Mouse (Mus musculus) midbrain, embryonic 10.5 days (tissue): Measurements from ENCODE around the gene Smim24. TPM values are rescaled to one million over a fixed set of nuclear protein-coding genes. Genes with fewer than 3 reads are reported as not detected.

ENCODE experiments used
- DNase-seq: peaks from one replicate; pipeline ENCODE4 v3.0.0-alpha.2; 2017; ENCODE audit warnings: low spot score
- H3K27ac ChIP-seq: fragments of 300-500 bp; sonication (generic); replicated peaks from 2 replicates; pipeline ENCODE4 v1.5.1; 2016; ENCODE audit warnings: mild to moderate bottlenecking
- H3K27me3 ChIP-seq: fragments of 300-500 bp; sonication (generic); 2 replicates; pipeline ENCODE4 v1.6.1; 2016; ENCODE audit warnings: low read depth, mild to moderate bottlenecking; ENCODE audit not compliant: poor library complexity, severe bottlenecking
- H3K36me3 ChIP-seq: fragments of 300-500 bp; sonication (generic); 2 replicates; pipeline ENCODE4 v1.6.1; 2016; ENCODE audit warnings: mild to moderate bottlenecking, moderate library complexity
- H3K4me1 ChIP-seq: fragments of 300-500 bp; sonication (generic); 2 replicates; pipeline ENCODE4 v1.6.1; 2016
- H3K4me3 ChIP-seq: fragments of 300-500 bp; sonication (generic); 2 replicates; pipeline ENCODE4 v1.5.1; 2016; ENCODE audit warnings: mild to moderate bottlenecking, moderate library complexity
- H3K9me3 ChIP-seq: fragments of 300-500 bp; sonication (generic); replicated peaks from 2 replicates; pipeline ENCODE4 v1.6.1; 2016; ENCODE audit warnings: mild to moderate bottlenecking
- WGBS: fragments of 180-500 bp; shearing (Covaris S2); methylation state at CpG from one replicate; pipeline ENCODE4 v1.1.7; 2016; 5-methylcytosine and 5-hydroxymethylcytosine counted together
- polyA plus RNA-seq: library from polyadenylated mRNA; unstranded; fragments of >200 nt; fragmentation: Nextera tagmentation; extraction: Ambion mirVana; gene quantifications from 2 replicates; pipeline ENCODE4 v1.2.1, GENCODE M21; 2016

The Smim24 gene
- polyA plus RNA-seq, 1 experiment from 2014 or later = 1.7 TPM

DNA sequence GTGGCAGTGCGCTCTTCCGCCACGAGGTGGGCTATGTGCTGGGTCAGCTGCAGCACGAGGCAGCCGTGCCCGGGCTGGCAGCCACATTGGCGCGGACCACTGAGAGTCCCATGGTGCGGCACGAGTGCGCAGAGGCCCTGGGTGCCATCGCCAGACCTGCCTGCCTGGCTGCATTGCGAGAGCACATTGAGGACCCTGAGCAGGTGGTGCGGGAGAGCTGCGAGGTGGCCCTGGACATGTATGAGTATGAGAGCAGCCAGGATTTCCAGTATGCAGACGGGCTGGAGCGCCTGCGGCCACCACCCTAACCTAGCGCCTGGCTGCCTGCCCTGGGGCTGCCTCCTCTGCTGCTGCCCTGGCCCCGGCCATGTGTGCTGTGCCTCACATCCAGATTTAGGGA is 5.1 kb upstream of the Smim24 start:
- 96% methylated on average over 20 of the region's 20 CpGs for WGBS
- H3K36me3 ChIP-seq = peaks cover 50% of the 10 kb centered on the region

DNA sequence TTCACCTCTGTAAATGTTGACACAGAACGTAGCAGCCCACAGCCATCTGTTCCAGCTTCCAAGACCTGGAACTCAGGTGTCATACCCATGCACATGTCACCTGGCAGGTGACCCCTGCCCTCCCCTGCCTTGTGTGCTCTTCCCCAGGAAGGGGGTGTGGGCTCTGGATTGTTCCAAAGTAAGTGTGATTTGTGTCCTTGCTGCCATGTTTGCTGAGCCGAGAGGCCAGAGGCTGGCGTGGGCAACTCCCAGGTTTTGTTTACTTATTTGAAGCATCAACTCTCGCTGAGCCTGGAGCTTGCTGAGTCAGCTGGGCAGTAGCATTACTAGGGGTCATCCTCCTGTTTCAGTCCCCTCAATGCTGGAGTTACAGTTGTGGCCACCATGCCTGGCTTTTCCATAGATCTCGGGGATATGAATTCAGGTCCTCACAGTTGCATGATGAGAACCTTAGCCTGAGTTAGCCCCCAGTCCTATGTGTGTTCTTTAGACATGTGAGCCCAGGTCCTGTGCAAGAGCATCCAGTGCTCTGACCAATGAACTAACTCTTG is 4.3 kb upstream of the Smim24 start, which contains the start of gene Gm48552:
Gm48552 (plus strand) TSS at position 501 of the 551 bp plus-strand sequence.
- peaks cover 50% of the 10 kb centered on the region for H3K4me1 ChIP-seq
- no peaks in the 10 kb centered on the region for H3K27me3 ChIP-seq
- WGBS = 89% methylated on average over 5 of the region's 5 CpGs
- H3K27ac ChIP-seq = peak within 1 kb of the TSS; percentile 58
- H3K4me3 ChIP-seq = 0 out of 2 replicates have a peak within 1 kb of the TSS, but pooled peaks have one; percentile 17
- peaks cover 50% of the 10 kb centered on the region for H3K36me3 ChIP-seq
- no peak for DNase-seq
- H3K9me3 ChIP-seq = no peaks in the 10 kb centered on the region

More for the DNA sequence above, 5.1 kb upstream of the Smim24 start:
- Histone ChIP-seq H3K4me1 (peaks cover 41% of the 10 kb centered on the region), H3K27ac (no peak overlapping the region), H3K27me3 (no peaks in the 10 kb centered on the region), H3K9me3 (no peaks in the 10 kb centered on the region), H3K4me3 (0 out of 2 replicates have a peak overlapping the region, but pooled peaks have one; percentile 17)
- no peak for DNase-seq

DNA sequence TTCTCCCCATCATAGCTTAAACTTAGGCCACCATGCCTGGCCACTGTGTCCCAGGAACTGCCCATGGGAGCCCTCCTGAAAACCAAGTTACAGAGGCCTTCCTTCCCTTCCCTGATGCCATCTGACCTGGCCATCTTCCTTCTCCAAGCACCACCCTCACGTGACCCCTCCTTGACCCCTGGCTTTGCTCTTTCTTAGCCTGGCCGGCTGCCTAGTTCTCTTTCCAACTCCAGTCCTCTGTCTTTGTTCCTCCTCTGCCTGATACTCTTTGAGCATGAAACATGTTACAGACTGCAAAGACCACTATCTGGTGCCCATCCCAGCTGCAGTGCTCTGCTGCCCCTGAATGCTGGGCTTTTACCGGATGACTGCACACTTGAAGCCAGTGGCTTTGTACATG is 3.5 kb upstream of the Smim24 start:
- 51% methylated on average over 3 of the region's 3 CpGs for WGBS
- Histone ChIP-seq H3K36me3 (peaks cover 50% of the 10 kb centered on the region), H3K27me3 (0 out of 2 replicates have a peak, but pooled peaks cover 4% of the 10 kb centered on the region), H3K27ac (peak overlapping the region; percentile 58), H3K9me3 (no peaks in the 10 kb centered on the region), H3K4me1 (peaks cover 57% of the 10 kb centered on the region), H3K4me3 (no peak overlapping the region)
- DNase-seq = no peak

DNA sequence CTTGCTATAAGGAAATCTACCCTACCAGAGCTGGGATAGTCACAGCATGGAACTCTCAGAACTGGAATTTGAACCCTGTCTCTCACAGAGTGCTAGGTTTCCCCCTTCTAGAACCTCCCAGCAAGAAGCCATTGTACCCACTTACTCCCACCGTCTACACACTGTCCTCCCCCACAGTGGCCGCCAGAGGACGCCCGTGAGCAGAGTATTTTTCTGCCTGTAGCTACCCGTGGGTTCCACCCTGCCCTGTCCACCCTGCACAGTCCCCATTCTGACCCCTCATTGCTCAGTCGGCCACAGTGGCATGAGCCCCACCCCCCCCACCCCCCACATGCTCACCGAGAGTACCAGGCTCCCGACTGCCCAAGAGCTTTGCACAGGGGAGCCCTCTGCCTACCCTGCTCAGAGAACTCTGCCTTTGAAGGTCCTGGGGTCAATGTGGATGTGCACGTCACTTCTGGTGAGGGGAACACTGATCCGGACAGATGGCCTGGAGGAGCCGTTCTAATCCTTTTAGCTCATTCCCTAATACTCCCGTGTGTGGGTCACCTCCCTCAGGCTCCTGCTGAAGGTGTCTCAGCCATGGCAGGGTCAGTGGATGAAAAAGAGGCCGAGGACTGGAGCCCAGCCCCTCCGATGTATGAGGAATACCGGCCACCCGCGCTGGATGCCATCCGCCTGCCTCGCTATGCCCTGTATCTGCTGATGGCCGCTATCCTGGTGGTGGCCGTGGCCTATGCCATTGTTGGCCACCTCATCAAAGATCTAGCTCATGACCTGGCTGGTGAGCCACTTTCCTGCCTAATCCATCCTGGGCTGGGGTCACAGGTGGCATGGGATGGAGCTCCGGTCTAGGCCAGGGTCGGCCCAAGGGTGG is 2.8 kb upstream of the Smim24 start:
- Histone ChIP-seq H3K27ac (peak overlapping the region; percentile 58), H3K36me3 (peaks cover 50% of the 10 kb centered on the region), H3K9me3 (no peaks in the 10 kb centered on the region), H3K4me1 (peaks cover 51% of the 10 kb centered on the region), H3K4me3 (no peak overlapping the region), H3K27me3 (0 out of 2 replicates have a peak, but pooled peaks cover 4% of the 10 kb centered on the region)
- WGBS = 55% methylated on average over 23 of the region's 23 CpGs
- DNase-seq = peak; percentile 76

DNA sequence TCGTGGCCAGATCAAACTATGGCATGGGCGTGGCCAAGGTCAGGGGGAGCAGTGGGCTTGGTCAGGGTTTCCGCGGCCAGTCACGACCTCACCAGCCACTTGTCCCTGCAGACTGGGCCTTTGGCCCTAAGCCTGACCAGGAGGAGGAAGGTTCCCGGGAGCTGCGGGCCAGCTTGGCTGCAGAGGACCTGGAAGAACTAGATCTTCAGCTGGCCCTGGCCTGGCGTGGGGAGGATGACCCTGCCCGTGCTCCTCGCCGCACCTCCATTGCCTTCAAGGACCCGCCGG is 2.2 kb upstream of the Smim24 start:
- 93% methylated on average over 13 of the region's 13 CpGs for WGBS
- no peak for DNase-seq

DNA sequence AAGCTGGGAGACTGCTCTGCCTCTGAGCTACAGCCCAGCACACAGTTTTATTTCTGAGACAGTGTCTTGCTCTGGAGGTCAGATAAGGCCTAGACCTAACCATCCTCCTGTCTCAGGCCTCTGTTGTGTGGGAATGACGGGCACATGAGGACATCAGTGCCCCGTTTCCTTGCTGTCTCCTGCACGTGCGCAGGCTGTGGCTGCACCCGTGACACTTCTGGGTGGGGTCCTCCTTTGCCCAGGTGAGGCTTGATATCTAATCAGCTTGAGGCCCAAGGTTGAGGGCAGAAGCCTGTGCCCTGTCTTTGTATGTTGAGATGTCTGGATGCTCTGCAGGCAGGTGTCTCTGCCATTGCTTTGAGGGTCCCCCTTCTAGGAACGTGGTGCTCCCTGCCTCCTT is 581 bp upstream of the Smim24 start:
- H3K27me3 ChIP-seq = peaks cover 14% of the 10 kb centered on the region
- peaks cover 50% of the 10 kb centered on the region for H3K4me1 ChIP-seq
- WGBS = 84% methylated on average over 6 of the region's 6 CpGs
- peaks cover 33% of the 10 kb centered on the region for H3K36me3 ChIP-seq
- H3K27ac ChIP-seq = 0 out of 2 replicates have a peak overlapping the region, but pooled peaks have one; percentile 69
- no peaks in the 10 kb centered on the region for H3K9me3 ChIP-seq
- no peak for DNase-seq
- no peak overlapping the region for H3K4me3 ChIP-seq

More for the DNA sequence above, 2.2 kb upstream of the Smim24 start:
- H3K36me3 ChIP-seq = peaks cover 49% of the 10 kb centered on the region
- 0 out of 2 replicates have a peak, but pooled peaks cover 4% of the 10 kb centered on the region for H3K27me3 ChIP-seq
- no peak overlapping the region for H3K4me3 ChIP-seq
- peak overlapping the region; percentile 24; the same call in 1 of the 2 replicates for H3K27ac ChIP-seq
- no peaks in the 10 kb centered on the region for H3K9me3 ChIP-seq
- peaks cover 45% of the 10 kb centered on the region for H3K4me1 ChIP-seq

DNA sequence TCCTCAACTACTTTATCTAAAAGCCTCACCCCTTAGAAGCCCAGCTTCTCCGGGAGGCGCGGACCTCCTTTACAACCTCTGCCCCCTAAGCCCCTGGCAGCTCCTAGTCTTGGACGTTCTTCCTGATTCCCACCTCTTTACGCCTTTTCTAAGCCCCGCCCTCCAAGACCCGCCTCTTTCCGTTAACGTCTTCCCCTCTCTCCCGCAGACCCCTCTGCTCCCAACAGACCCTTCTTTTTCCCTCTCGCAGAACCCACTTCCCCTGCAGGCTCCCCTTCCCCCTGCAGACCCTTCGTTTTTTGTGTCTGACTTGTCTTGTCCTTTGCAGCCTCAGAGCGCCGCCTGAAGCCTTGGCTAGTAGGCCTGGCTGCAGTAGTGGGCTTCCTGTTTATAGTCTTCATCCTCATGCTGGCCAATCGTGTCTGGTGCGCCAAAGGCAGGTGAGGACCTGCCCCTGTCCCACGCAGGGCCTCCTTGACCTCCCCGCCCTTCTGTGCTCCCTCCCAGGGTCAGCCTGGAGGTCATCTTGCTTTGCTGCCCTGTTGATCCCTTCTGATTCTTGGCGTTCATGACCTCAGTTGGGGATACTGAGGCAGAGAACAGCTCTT is 709 bp downstream of the Smim24 start:
- Histone ChIP-seq H3K4me3 (peak overlapping the region; percentile 38), H3K27me3 (peaks cover 25% of the 10 kb centered on the region), H3K36me3 (peaks cover 20% of the 10 kb centered on the region), H3K4me1 (peaks cover 58% of the 10 kb centered on the region), H3K9me3 (no peaks in the 10 kb centered on the region), H3K27ac (peak overlapping the region; percentile 69)
- WGBS = 7% methylated on average over 19 of the region's 19 CpGs
- no peak for DNase-seq

DNA sequence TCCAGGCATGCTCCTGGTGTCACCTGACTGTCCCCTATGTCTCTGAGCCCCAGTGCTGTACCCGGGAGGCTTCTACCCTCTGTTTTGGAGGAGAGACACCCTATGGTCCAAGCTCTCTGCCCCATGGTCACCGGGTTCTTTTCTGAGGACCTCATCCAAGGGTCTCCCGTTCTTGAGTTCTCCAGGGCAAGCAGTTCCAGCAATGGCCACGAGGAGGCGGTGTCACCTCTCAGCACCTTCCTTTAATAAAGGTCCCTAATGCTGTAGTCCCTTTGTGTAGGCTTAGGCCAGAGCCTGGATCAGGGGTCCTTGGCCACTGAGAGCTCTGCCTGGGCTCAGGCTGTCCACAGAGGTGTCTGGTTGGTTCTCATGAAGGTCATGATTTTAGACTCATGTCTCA is 2.3 kb downstream of the Smim24 start:
- peaks cover 36% of the 10 kb centered on the region for H3K27me3 ChIP-seq
- peak; percentile 78 for DNase-seq
- H3K4me3 ChIP-seq = no peak overlapping the region
- 14% methylated on average over 5 of the region's 5 CpGs for WGBS
- peaks cover 55% of the 10 kb centered on the region for H3K4me1 ChIP-seq
- peaks cover 15% of the 10 kb centered on the region; the same call in 1 of the 2 replicates for H3K36me3 ChIP-seq
- H3K27ac ChIP-seq = no peak overlapping the region
- H3K9me3 ChIP-seq = no peaks in the 10 kb centered on the region

DNA sequence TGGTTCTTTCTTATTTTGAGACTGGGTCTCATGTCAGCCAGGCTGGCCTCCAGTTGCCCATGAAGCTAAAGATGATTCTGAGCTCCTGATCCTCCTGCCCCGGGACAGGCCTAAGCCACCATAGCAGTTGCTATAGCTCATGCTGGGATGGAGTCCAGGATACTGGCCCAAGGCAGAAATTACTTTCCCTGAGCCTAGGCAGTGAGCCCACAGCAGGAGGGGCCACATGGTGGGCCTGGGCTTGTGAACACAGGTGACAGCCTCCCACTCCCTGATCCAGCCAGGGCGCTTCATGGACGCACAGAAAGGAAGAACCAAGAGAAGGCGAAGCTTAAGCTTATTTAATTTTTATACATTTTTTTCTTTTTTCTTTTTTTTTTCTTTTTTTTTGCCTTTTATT is 3.0 kb downstream of the Smim24 start:
- Histone ChIP-seq H3K9me3 (no peaks in the 10 kb centered on the region), H3K4me3 (no peak overlapping the region), H3K27me3 (peaks cover 43% of the 10 kb centered on the region), H3K36me3 (peaks cover 14% of the 10 kb centered on the region; the same call in 1 of the 2 replicates), H3K27ac (0 out of 2 replicates have a peak overlapping the region, but pooled peaks have one; percentile 28), H3K4me1 (peaks cover 57% of the 10 kb centered on the region)
- no peak for DNase-seq
- WGBS = 82% methylated on average over 4 of the region's 4 CpGs

DNA sequence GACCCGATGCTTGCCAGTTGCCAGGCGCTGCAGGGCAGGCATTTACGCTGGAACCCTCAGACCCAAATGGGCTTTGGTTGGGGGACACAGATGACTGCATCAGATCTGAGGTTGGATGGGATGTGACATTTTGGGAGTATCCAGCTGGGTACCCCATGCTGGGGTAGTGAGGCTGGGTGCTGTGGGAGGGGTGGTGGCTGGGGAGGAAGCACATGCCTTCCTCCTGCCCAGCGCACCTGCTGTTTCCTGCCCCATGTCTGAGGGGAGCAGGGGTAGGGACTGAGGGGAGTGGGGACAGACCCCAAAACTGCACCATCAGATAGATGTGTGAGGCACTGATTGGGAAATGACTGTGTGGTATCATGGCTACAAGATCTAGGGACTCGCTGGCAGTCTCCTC is 3.9 kb downstream of the Smim24 start:
- peak overlapping the region; percentile 52 for H3K27ac ChIP-seq
- 61% methylated on average over 5 of the region's 5 CpGs for WGBS
- no peak for DNase-seq
- no peak overlapping the region for H3K4me3 ChIP-seq
- peaks cover 8% of the 10 kb centered on the region; the same call in 1 of the 2 replicates for H3K36me3 ChIP-seq
- H3K27me3 ChIP-seq = peaks cover 52% of the 10 kb centered on the region
- no peaks in the 10 kb centered on the region for H3K9me3 ChIP-seq
- H3K4me1 ChIP-seq = peaks cover 66% of the 10 kb centered on the region

DNA sequence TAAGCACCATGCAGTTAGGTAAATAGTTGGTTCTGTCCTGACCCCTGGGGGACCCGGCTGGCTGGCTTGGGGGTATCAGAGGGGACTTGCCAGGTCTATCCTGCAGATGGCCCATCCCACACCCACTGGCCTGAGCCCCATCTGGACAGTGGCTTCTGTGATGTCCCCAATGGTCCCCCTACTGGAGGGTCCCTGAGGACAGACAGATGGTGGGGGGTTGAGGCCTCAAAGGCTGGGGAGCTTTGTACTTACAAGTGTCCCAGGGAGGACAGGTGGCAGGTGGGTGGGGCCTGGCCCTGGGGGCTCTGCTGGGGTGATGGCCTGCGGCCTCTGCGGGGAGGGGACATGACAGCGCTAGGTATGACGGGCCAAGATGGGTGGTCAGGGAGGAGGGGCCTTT is 6.4 kb downstream of the Smim24 start:
- H3K27me3 ChIP-seq = peaks cover 74% of the 10 kb centered on the region
- DNase-seq = no peak
- H3K4me3 ChIP-seq = no peak overlapping the region
- peaks cover 8% of the 10 kb centered on the region; the same call in 1 of the 2 replicates for H3K36me3 ChIP-seq
- H3K9me3 ChIP-seq = no peaks in the 10 kb centered on the region
- H3K27ac ChIP-seq = peak overlapping the region; percentile 90
- WGBS = 66% methylated on average over 5 of the region's 5 CpGs
- peaks cover 69% of the 10 kb centered on the region for H3K4me1 ChIP-seq

DNA sequence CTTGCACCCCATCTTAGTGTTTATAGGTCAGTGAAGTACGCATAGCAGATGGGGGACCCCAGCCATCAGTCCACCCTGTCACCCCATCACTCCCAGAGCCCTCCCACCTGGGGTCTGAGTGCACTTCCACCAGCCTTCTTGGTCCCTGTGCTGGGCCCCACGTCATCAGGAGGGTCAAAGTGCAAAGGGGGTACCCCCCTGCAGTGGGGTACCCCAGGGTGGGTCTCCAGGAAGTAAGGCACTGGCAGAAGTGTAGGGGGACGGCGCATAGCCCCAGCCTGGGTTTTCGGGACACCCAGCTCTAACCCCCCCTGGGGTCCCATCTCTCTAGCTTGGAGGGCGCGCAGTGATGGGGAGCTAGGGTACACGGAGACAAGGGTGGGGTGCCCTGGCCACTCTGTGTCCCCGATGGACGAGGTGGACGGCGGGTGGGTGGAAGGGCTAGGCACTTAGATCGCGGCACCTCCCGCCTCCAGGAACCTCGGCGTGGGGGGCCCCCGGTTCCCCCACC is 7.0 kb downstream of the Smim24 start:
- Histone ChIP-seq H3K27me3 (peaks cover 80% of the 10 kb centered on the region), H3K36me3 (peaks cover 11% of the 10 kb centered on the region; the same call in 1 of the 2 replicates), H3K4me1 (peaks cover 74% of the 10 kb centered on the region), H3K9me3 (no peaks in the 10 kb centered on the region), H3K27ac (peak overlapping the region; percentile 90), H3K4me3 (no peak overlapping the region)
- 74% methylated on average over 18 of the region's 18 CpGs for WGBS
- no peak for DNase-seq
